Comparison of ENCODE assay signal across 22 mouse cellular contexts in the genomic region with DNA sequence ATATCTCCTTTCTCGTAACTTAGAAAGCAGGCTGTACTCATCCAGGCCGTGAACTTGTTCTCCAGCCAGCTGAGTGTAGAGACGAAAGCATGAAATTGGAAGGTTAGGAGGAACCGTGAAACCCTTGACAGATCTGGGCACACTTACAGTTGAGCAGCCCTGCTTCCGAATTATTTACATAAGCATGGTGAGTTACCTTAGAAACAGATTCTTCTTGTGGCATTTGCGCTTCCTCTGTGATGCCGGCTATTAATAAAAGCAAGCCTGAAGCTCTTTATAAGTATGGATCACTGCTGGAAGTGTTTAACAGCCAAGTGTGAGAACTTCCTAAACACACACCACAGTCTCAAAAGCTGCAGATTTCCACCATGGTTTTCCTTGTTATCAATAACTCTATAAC.
DNase-seq lines count a peak whose midpoint lies in the region; ATAC-seq and TF ChIP-seq lines count a peak whose summit lies in the region.
"Had no signal": no experiment of that assay in that cellular context is flagged by ENCODE, and none has a peak within 500 bp of the region (broad histone marks: within the 10 kb centered on the region; RNA-seq: fewer than 3 reads in every experiment).

No protein-coding gene starts in this region.

- no peak for TF ChIP-seq CTCF in layer of hippocampus, adult 2 months (conservative IDR thresholded peaks at IDR 0.05)

- ATAC-seq in frontal cortex, adult (ENCODE audit: low TSS enrichment): peak; percentile 73
- ATAC-seq: midbrain, embryonic 13.5 days had no signal

- no peak for DNase-seq in frontal cortex, postnatal 10 days (ENCODE audit: low spot score in 2 of 2)
- no peak for DNase-seq in layer of hippocampus, adult 2 months (ENCODE audit: low spot score in 2 of 2)
- no peak for DNase-seq in layer of hippocampus, adult 9-10 months (ENCODE audit: low spot score)
- DNase-seq in right cerebral cortex, adult 2 months (ENCODE audit: low spot score in 2 of 2): peak; percentile 44 to 53
- no peak for DNase-seq in right cerebral cortex, postnatal 4 days
- DNase-seq in adrenal gland, postnatal 25 days: no peak
- DNase-seq: adrenal gland, adult 2 months; cerebellum, adult 11-12 months; cerebellum, postnatal 14 days; gastrocnemius, postnatal 14 days; heart, adult 18-20 months; kidney, adult 8-10 months; kidney, postnatal 14 days; layer of hippocampus, adult 9-11 months; liver; lung, postnatal 14 days; retina, postnatal 1 day; thymus, postnatal 36 days had no signal

- H3K27ac ChIP-seq in layer of hippocampus, adult 2 months: peak overlapping the region; percentile 55; the same call in 1 of the 2 replicates
- H3K27ac ChIP-seq: embryonic facial prominence, embryonic 15.5 days; heart, embryonic 13.5 days; midbrain, embryonic 13.5 days had no signal

- no peak overlapping the region; the same call in 1 of the 2 replicates for H3K4me3 ChIP-seq in layer of hippocampus, adult 2 months
- H3K4me3 ChIP-seq: embryonic facial prominence, embryonic 15.5 days; heart, embryonic 13.5 days; midbrain, embryonic 13.5 days had no signal

Comparison
In these comparisons a context has a peak if more than half of its experiments do, and no peak if none do; other contexts are left out.
1. DNase-seq: peak in right cerebral cortex, adult 2 months (2 of 2); none in frontal cortex, postnatal 10 days (0 of 2), layer of hippocampus, adult 2 months (0 of 2), layer of hippocampus, adult 9-10 months (single experiment), right cerebral cortex, postnatal 4 days (single experiment) and adrenal gland, postnatal 25 days (single experiment).